Mouse (Mus musculus): Measurements from ENCODE around the gene Lmf2.

The Lmf2 gene

GRCm38 (mm10) chr15:89314511-89315189 lies 40.8 kb downstream of the Lmf2 start:
- peak; percentile 57 for DNase-seq

- no peak for DNase-seq
These were observed 41.4 kb downstream of the Lmf2 start for GRCm38 (mm10) chr15:89314107-89314506.

- DNase-seq = peak; percentile 6
These were observed 42.1 kb downstream of the Lmf2 start for GRCm38 (mm10) chr15:89313359-89313758.

- DNase-seq = peak; percentile 87
These were observed 45.4 kb downstream of the Lmf2 start for GRCm38 (mm10) chr15:89309962-89310498.

GRCm38 (mm10) chr15:89308406-89309139 lies 46.9 kb downstream of the Lmf2 start:
- DNase-seq = peak; percentile 8

GRCm38 (mm10) chr15:89307461-89307860 lies 48.0 kb downstream of the Lmf2 start:
- no peak for DNase-seq

GRCm38 (mm10) chr15:89305966-89306365 lies 49.5 kb downstream of the Lmf2 start:
- no peak for DNase-seq
